Mouse (Mus musculus): ENCODE data around the gene Actrt2. TPM values are rescaled to one million over a fixed set of nuclear protein-coding genes. Genes with fewer than 3 reads are reported as not detected.

The Actrt2 gene
- polyA plus RNA-seq, 1 experiment from 2014 or later = not detected

DNA sequence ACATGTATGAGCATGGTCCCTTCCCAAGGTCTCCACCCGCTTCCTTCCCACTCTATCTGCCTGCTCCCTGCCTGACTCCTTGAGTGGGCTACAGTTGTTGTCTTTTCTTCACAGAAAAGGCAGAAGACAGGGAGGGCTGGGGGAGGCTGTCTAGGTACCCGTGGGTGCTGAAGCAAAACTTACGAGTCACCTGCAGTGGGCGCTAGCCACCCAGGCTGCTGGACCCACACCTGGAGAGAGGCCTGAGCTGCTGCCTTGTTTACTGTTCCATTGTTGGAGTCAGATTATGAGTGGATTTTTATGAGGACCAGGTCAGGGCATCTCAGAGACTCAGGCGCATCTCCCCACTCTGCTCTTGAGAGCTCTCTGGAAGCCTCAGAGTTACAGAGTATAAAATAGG lies 28.9 kb upstream of the Actrt2 start:
- Histone ChIP-seq H3K9ac (ENCODE audit: low read depth, low read length) (no peak overlapping the region), H3K36me3 (ENCODE audit: control insufficient read depth, insufficient read depth, low read length) (no peaks in the 10 kb centered on the region), H3K27me3 (ENCODE audit: control insufficient read depth, insufficient read depth, low read length) (no peaks in the 10 kb centered on the region), H3K4me1 (ENCODE audit: control insufficient read depth, insufficient read depth, low read length) (peaks cover 27% of the 10 kb centered on the region), H3K27ac (ENCODE audit: low read depth, low read length) (no peak overlapping the region), H3K9me3 (replicated peaks; ENCODE audit: control insufficient read depth, low read length) (no peaks in the 10 kb centered on the region), H3K4me3 (ENCODE audit: low read depth, low read length) (no peak overlapping the region), H3K4me2 (no peak overlapping the region)
- 71% methylated on average over 5 of the region's 5 CpGs for WGBS (ENCODE audit: insufficient replicate concordance)
- ATAC-seq (replicated peaks; ENCODE audit: insufficient number of reproducible peaks, low FRiP score, low TSS enrichment) = no peak

DNA sequence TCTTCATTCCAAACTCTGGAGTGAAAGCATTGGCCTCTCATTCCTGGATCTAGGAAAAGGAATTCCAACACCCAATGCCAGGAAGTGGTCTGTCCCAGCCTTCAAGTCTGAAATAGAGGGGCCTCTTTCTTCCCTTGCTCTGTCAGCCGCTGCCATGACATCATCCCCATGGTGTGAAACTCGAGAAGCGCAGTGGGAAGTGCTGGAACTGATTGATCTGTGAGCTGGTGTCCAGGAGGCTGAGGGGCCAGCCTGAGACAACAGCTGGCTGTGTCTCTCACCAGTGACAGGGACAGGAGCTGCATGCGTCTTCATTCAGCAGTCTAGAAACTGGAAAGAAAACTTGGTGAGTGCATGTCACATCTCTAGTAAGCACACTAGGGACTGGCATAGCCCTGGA lies 28.5 kb upstream of the Actrt2 start:
- Histone ChIP-seq H3K4me3 (ENCODE audit: low read depth, low read length) (no peak overlapping the region), H3K4me2 (no peak overlapping the region), H3K27me3 (ENCODE audit: control insufficient read depth, insufficient read depth, low read length) (no peaks in the 10 kb centered on the region), H3K9ac (ENCODE audit: low read depth, low read length) (no peak overlapping the region), H3K9me3 (replicated peaks; ENCODE audit: control insufficient read depth, low read length) (no peaks in the 10 kb centered on the region), H3K27ac (ENCODE audit: low read depth, low read length) (no peak overlapping the region), H3K4me1 (ENCODE audit: control insufficient read depth, insufficient read depth, low read length) (peaks cover 25% of the 10 kb centered on the region), H3K36me3 (ENCODE audit: control insufficient read depth, insufficient read depth, low read length) (no peaks in the 10 kb centered on the region)
- no peak for ATAC-seq (replicated peaks; ENCODE audit: insufficient number of reproducible peaks, low FRiP score, low TSS enrichment)
- WGBS (ENCODE audit: insufficient replicate concordance) = 11% methylated on average over 4 of the region's 4 CpGs

DNA sequence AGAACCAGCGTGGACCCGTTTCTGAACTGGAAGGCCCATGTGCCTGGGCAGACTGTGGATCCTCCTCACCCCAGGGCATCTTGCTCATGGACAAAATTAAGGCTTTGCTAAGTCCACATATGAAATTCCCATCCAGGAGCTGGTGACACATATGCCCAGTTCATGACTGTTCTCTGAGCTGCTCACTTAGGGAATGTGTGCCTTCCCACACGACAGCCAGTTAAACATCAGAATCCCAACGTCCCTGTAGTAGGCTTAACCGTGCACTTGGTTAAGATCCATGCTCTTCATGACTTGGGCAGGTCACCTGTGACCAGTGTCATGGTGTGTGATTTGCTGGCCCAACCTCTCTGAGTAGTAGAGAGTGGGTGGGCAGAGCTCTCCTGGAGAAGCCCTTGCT lies 26.7 kb upstream of the Actrt2 start:
- no peak overlapping the region for H3K4me3 ChIP-seq (ENCODE audit: low read depth, low read length)
- no peak overlapping the region for H3K27ac ChIP-seq (ENCODE audit: low read depth, low read length)
- H3K9me3 ChIP-seq (replicated peaks; ENCODE audit: control insufficient read depth, low read length) = no peaks in the 10 kb centered on the region
- no peaks in the 10 kb centered on the region for H3K36me3 ChIP-seq (ENCODE audit: control insufficient read depth, insufficient read depth, low read length)
- no peaks in the 10 kb centered on the region for H3K27me3 ChIP-seq (ENCODE audit: control insufficient read depth, insufficient read depth, low read length)
- H3K4me1 ChIP-seq (ENCODE audit: control insufficient read depth, insufficient read depth, low read length) = peaks cover 13% of the 10 kb centered on the region
- H3K9ac ChIP-seq (ENCODE audit: low read depth, low read length) = no peak overlapping the region
- no peak for ATAC-seq (replicated peaks; ENCODE audit: insufficient number of reproducible peaks, low FRiP score, low TSS enrichment)
- no peak overlapping the region for H3K4me2 ChIP-seq
- 83% methylated on average over 5 of the region's 5 CpGs for WGBS (ENCODE audit: insufficient replicate concordance)

DNA sequence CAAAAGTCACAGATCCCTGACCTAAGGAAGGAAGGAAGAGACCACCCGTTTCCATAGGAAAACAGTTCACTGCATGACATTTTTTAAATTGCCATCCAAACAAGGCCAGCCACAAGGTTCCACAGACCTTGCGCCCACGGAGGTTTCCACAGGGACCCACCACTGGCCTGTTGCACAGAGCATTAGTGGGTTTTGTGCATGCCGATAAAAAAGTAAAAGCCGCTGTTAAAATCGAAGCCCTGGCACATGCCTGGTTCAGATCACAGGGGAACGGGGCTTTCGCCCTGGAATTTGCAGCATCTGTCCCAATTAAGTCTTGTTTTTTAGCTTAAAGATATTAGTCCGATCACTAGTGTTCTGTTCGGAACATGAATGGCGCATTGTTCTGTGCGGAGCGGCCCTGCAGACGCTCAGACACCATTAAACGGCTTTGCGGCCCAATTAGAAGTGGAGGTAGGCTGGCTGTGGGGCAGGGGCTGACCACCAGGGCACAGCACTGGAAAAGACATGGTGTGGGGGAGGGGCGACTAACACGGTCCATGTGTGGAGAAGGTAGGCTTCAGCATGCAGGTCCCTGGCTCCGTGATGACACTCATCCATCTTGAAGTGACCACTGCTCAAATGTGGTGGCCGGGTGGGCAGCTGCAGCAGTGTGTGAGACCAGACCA lies 25.8 kb upstream of the Actrt2 start:
- Histone ChIP-seq H3K9ac (ENCODE audit: low read depth, low read length) (no peak overlapping the region), H3K4me3 (ENCODE audit: low read depth, low read length) (no peak overlapping the region), H3K27ac (ENCODE audit: low read depth, low read length) (no peak overlapping the region), H3K4me1 (ENCODE audit: control insufficient read depth, insufficient read depth, low read length) (peaks cover 9% of the 10 kb centered on the region), H3K36me3 (ENCODE audit: control insufficient read depth, insufficient read depth, low read length) (no peaks in the 10 kb centered on the region), H3K4me2 (no peak overlapping the region), H3K27me3 (ENCODE audit: control insufficient read depth, insufficient read depth, low read length) (no peaks in the 10 kb centered on the region), H3K9me3 (replicated peaks; ENCODE audit: control insufficient read depth, low read length) (no peaks in the 10 kb centered on the region)
- ATAC-seq (replicated peaks; ENCODE audit: insufficient number of reproducible peaks, low FRiP score, low TSS enrichment) = no peak
- WGBS (ENCODE audit: insufficient replicate concordance) = 74% methylated on average over 20 of the region's 20 CpGs

- Histone ChIP-seq H3K27ac (ENCODE audit: low read depth, low read length) (no peak overlapping the region), H3K4me2 (no peak overlapping the region), H3K27me3 (ENCODE audit: control insufficient read depth, insufficient read depth, low read length) (peaks cover 7% of the 10 kb centered on the region), H3K9ac (ENCODE audit: low read depth, low read length) (no peak overlapping the region), H3K9me3 (replicated peaks; ENCODE audit: control insufficient read depth, low read length) (no peaks in the 10 kb centered on the region), H3K36me3 (ENCODE audit: control insufficient read depth, insufficient read depth, low read length) (no peaks in the 10 kb centered on the region), H3K4me1 (ENCODE audit: control insufficient read depth, insufficient read depth, low read length) (no peaks in the 10 kb centered on the region), H3K4me3 (ENCODE audit: low read depth, low read length) (no peak overlapping the region)
- no peak for ATAC-seq (replicated peaks; ENCODE audit: insufficient number of reproducible peaks, low FRiP score, low TSS enrichment)
- 69% methylated on average over 5 of the region's 5 CpGs for WGBS (ENCODE audit: insufficient replicate concordance)
These were observed 15.5 kb upstream of the Actrt2 start for GRCm38 (mm10) chr4:154683068-154683752.

GRCm38 (mm10) chr4:154682311-154682710 lies 14.6 kb upstream of the Actrt2 start:
- peaks cover 3% of the 10 kb centered on the region for H3K27me3 ChIP-seq (ENCODE audit: control insufficient read depth, insufficient read depth, low read length)
- H3K36me3 ChIP-seq (ENCODE audit: control insufficient read depth, insufficient read depth, low read length) = no peaks in the 10 kb centered on the region
- H3K4me1 ChIP-seq (ENCODE audit: control insufficient read depth, insufficient read depth, low read length) = no peaks in the 10 kb centered on the region
- no peak overlapping the region for H3K27ac ChIP-seq (ENCODE audit: low read depth, low read length)
- 50% methylated on average over 14 of the region's 14 CpGs for WGBS (ENCODE audit: insufficient replicate concordance)
- no peak overlapping the region for H3K4me3 ChIP-seq (ENCODE audit: low read depth, low read length)
- no peaks in the 10 kb centered on the region for H3K9me3 ChIP-seq (replicated peaks; ENCODE audit: control insufficient read depth, low read length)
- no peak overlapping the region for H3K9ac ChIP-seq (ENCODE audit: low read depth, low read length)
- no peak overlapping the region for H3K4me2 ChIP-seq
- ATAC-seq (replicated peaks; ENCODE audit: insufficient number of reproducible peaks, low FRiP score, low TSS enrichment) = no peak

DNA sequence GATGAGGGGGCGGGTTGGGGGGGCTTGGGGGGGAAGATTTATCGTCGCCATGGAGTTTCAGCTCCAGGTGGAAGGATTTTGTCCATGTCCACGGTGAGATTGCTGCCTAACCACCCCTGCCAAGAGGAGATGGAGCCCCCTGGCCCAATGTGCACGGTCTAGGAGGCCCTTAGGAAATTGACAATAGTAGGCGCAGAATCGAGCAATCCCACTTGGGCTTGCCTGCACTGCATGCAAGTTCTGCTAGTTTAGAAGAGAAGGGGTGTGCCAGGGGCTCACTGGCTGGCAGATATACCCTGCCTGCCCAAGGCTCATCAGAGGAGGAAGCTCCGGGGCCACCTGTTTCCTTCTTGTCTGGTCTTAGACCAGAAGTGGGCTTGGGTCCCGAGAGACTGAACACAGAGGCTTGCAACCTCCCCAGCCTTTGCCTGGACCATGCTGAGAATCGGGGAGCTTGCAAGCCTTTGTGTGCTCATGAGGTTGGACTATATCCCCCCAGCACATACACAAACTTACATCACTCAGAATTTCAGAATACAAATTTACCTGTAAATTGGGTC lies 7.9 kb upstream of the Actrt2 start:
- no peak overlapping the region for H3K4me2 ChIP-seq
- no peak for ATAC-seq (replicated peaks; ENCODE audit: insufficient number of reproducible peaks, low FRiP score, low TSS enrichment)
- no peak overlapping the region for H3K27ac ChIP-seq (ENCODE audit: low read depth, low read length)
- WGBS (ENCODE audit: insufficient replicate concordance) = 67% methylated on average over 10 of the region's 10 CpGs
- H3K4me3 ChIP-seq (ENCODE audit: low read depth, low read length) = no peak overlapping the region
- H3K4me1 ChIP-seq (ENCODE audit: control insufficient read depth, insufficient read depth, low read length) = no peaks in the 10 kb centered on the region
- no peaks in the 10 kb centered on the region for H3K9me3 ChIP-seq (replicated peaks; ENCODE audit: control insufficient read depth, low read length)
- no peak overlapping the region for H3K9ac ChIP-seq (ENCODE audit: low read depth, low read length)
- no peaks in the 10 kb centered on the region for H3K36me3 ChIP-seq (ENCODE audit: control insufficient read depth, insufficient read depth, low read length)
- peaks cover 15% of the 10 kb centered on the region for H3K27me3 ChIP-seq (ENCODE audit: control insufficient read depth, insufficient read depth, low read length)

DNA sequence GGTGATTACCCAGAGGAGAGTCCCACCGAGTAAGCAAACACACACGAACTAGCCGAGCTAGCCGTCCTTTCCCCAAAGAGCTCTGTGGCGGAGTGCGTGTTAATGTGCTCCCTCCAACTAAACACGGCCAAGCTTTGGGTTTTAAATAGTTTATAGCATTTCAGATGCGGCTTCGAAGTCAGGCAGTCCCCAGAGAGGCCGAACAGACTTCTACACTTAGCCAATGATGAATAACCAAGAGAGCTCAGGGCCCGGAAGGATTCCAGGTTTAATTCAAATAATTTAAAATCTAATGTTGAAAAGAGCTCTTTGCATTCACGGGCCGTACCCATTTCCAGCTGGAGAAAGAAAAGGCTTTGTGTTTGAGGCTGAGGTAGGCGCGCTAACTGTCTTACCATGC lies 7.3 kb upstream of the Actrt2 start:
- Histone ChIP-seq H3K27me3 (ENCODE audit: control insufficient read depth, insufficient read depth, low read length) (peaks cover 15% of the 10 kb centered on the region), H3K4me1 (ENCODE audit: control insufficient read depth, insufficient read depth, low read length) (no peaks in the 10 kb centered on the region), H3K27ac (ENCODE audit: low read depth, low read length) (no peak overlapping the region), H3K36me3 (ENCODE audit: control insufficient read depth, insufficient read depth, low read length) (no peaks in the 10 kb centered on the region), H3K9me3 (replicated peaks; ENCODE audit: control insufficient read depth, low read length) (no peaks in the 10 kb centered on the region), H3K4me2 (peak overlapping the region; percentile 40), H3K9ac (ENCODE audit: low read depth, low read length) (no peak overlapping the region), H3K4me3 (ENCODE audit: low read depth, low read length) (no peak overlapping the region)
- WGBS (ENCODE audit: insufficient replicate concordance) = 46% methylated on average over 15 of the region's 15 CpGs
- no peak for ATAC-seq (replicated peaks; ENCODE audit: insufficient number of reproducible peaks, low FRiP score, low TSS enrichment)

Data from heart, embryonic 11.5 days (tissue).